Mouse (Mus musculus): ENCODE measurements around the gene Ptbp3. TPM values are rescaled to one million over a fixed set of nuclear protein-coding genes. Genes with fewer than 3 reads are reported as not detected.

Ptbp3 gene
- polyA plus RNA-seq, 1 experiment, result 13.6 TPM

GRCm38 (mm10) chr4:59546285-59547071 is 2.7 kb downstream of the Ptbp3 start:
- H3K27me3 ChIP-seq (ENCODE audit: control insufficient read depth, insufficient read depth, low read length), result no peaks in the 10 kb centered on the region
- H3K27ac ChIP-seq (ENCODE audit: control insufficient read depth, insufficient read depth, low read depth, low read length), result no peak overlapping the region
- H3K4me1 ChIP-seq (ENCODE audit: control insufficient read depth, insufficient read depth, low read length), result no peaks in the 10 kb centered on the region; the same call in 1 of the 2 replicates
- H3K36me3 ChIP-seq (ENCODE audit: control insufficient read depth, insufficient read depth, low read length), result no peaks in the 10 kb centered on the region
- TF ChIP-seq CTCF (IDR thresholded peaks at IDR 0.05; ENCODE audit: control insufficient read depth, insufficient read depth, insufficient replicate concordance, low read depth, low read length) (no peak), POLR2A (IDR thresholded peaks at IDR 0.05; ENCODE audit: control insufficient read depth, low read depth, low read length) (no peak)
- H3K4me3 ChIP-seq (ENCODE audit: control insufficient read depth, low read depth, low read length), result no peak overlapping the region

GRCm38 (mm10) chr4:59544654-59545053 is 4.5 kb downstream of the Ptbp3 start:
- no peaks in the 10 kb centered on the region for H3K36me3 ChIP-seq (ENCODE audit: control insufficient read depth, insufficient read depth, low read length)
- no peak overlapping the region for H3K4me3 ChIP-seq (ENCODE audit: control insufficient read depth, low read depth, low read length)
- no peaks in the 10 kb centered on the region; the same call in 1 of the 2 replicates for H3K4me1 ChIP-seq (ENCODE audit: control insufficient read depth, insufficient read depth, low read length)
- H3K27ac ChIP-seq (ENCODE audit: control insufficient read depth, insufficient read depth, low read depth, low read length), result no peak overlapping the region
- TF ChIP-seq CTCF (IDR thresholded peaks at IDR 0.05; ENCODE audit: control insufficient read depth, insufficient read depth, insufficient replicate concordance, low read depth, low read length) (no peak), POLR2A (IDR thresholded peaks at IDR 0.05; ENCODE audit: control insufficient read depth, low read depth, low read length) (no peak)
- H3K27me3 ChIP-seq (ENCODE audit: control insufficient read depth, insufficient read depth, low read length), result no peaks in the 10 kb centered on the region

GRCm38 (mm10) chr4:59543006-59543405 is 6.2 kb downstream of the Ptbp3 start:
- TF ChIP-seq CTCF (IDR thresholded peaks at IDR 0.05; ENCODE audit: control insufficient read depth, insufficient read depth, insufficient replicate concordance, low read depth, low read length) (no peak), POLR2A (IDR thresholded peaks at IDR 0.05; ENCODE audit: control insufficient read depth, low read depth, low read length) (no peak)

GRCm38 (mm10) chr4:59536281-59536680 is 12.9 kb downstream of the Ptbp3 start:
- TF ChIP-seq POLR2A (IDR thresholded peaks at IDR 0.05; ENCODE audit: control insufficient read depth, low read depth, low read length), result no peak
- no peak for TF ChIP-seq CTCF (IDR thresholded peaks at IDR 0.05; ENCODE audit: control insufficient read depth, insufficient read depth, insufficient replicate concordance, low read depth, low read length)
- Histone ChIP-seq H3K4me1 (ENCODE audit: control insufficient read depth, insufficient read depth, low read length) (no peaks in the 10 kb centered on the region), H3K4me3 (ENCODE audit: control insufficient read depth, low read depth, low read length) (no peak overlapping the region), H3K27me3 (ENCODE audit: control insufficient read depth, insufficient read depth, low read length) (no peaks in the 10 kb centered on the region), H3K36me3 (ENCODE audit: control insufficient read depth, insufficient read depth, low read length) (no peaks in the 10 kb centered on the region), H3K27ac (ENCODE audit: control insufficient read depth, insufficient read depth, low read depth, low read length) (no peak overlapping the region)

More at GRCm38 (mm10) chr4:59543006-59543405, 6.2 kb downstream of the Ptbp3 start:
- Histone ChIP-seq H3K27me3 (ENCODE audit: control insufficient read depth, insufficient read depth, low read length) (no peaks in the 10 kb centered on the region), H3K27ac (ENCODE audit: control insufficient read depth, insufficient read depth, low read depth, low read length) (no peak overlapping the region), H3K4me1 (ENCODE audit: control insufficient read depth, insufficient read depth, low read length) (no peaks in the 10 kb centered on the region; the same call in 1 of the 2 replicates), H3K36me3 (ENCODE audit: control insufficient read depth, insufficient read depth, low read length) (no peaks in the 10 kb centered on the region), H3K4me3 (ENCODE audit: control insufficient read depth, low read depth, low read length) (no peak overlapping the region)

GRCm38 (mm10) chr4:59535624-59536023 is 13.5 kb downstream of the Ptbp3 start:
- no peak overlapping the region for H3K4me3 ChIP-seq (ENCODE audit: control insufficient read depth, low read depth, low read length)
- no peaks in the 10 kb centered on the region for H3K36me3 ChIP-seq (ENCODE audit: control insufficient read depth, insufficient read depth, low read length)
- H3K27ac ChIP-seq (ENCODE audit: control insufficient read depth, insufficient read depth, low read depth, low read length), result no peak overlapping the region
- H3K4me1 ChIP-seq (ENCODE audit: control insufficient read depth, insufficient read depth, low read length), result no peaks in the 10 kb centered on the region
- no peaks in the 10 kb centered on the region for H3K27me3 ChIP-seq (ENCODE audit: control insufficient read depth, insufficient read depth, low read length)
- TF ChIP-seq POLR2A (IDR thresholded peaks at IDR 0.05; ENCODE audit: control insufficient read depth, low read depth, low read length) (no peak), CTCF (IDR thresholded peaks at IDR 0.05; ENCODE audit: control insufficient read depth, insufficient read depth, insufficient replicate concordance, low read depth, low read length) (no peak)

GRCm38 (mm10) chr4:59533268-59533667 is 15.9 kb downstream of the Ptbp3 start:
- Histone ChIP-seq H3K4me1 (ENCODE audit: control insufficient read depth, insufficient read depth, low read length) (no peaks in the 10 kb centered on the region), H3K27ac (ENCODE audit: control insufficient read depth, insufficient read depth, low read depth, low read length) (no peak overlapping the region), H3K4me3 (ENCODE audit: control insufficient read depth, low read depth, low read length) (no peak overlapping the region), H3K27me3 (ENCODE audit: control insufficient read depth, insufficient read depth, low read length) (no peaks in the 10 kb centered on the region), H3K36me3 (ENCODE audit: control insufficient read depth, insufficient read depth, low read length) (no peaks in the 10 kb centered on the region)
- no peak for TF ChIP-seq POLR2A (IDR thresholded peaks at IDR 0.05; ENCODE audit: control insufficient read depth, low read depth, low read length)
- TF ChIP-seq CTCF (IDR thresholded peaks at IDR 0.05; ENCODE audit: control insufficient read depth, insufficient read depth, insufficient replicate concordance, low read depth, low read length), result no peak

- TF ChIP-seq POLR2A (IDR thresholded peaks at IDR 0.05; ENCODE audit: control insufficient read depth, low read depth, low read length), result no peak
- TF ChIP-seq CTCF (IDR thresholded peaks at IDR 0.05; ENCODE audit: control insufficient read depth, insufficient read depth, insufficient replicate concordance, low read depth, low read length), result no peak
These were observed 18.0 kb downstream of the Ptbp3 start for GRCm38 (mm10) chr4:59531172-59531571.

More at GRCm38 (mm10) chr4:59531172-59531571, 18.0 kb downstream of the Ptbp3 start:
- H3K4me3 ChIP-seq (ENCODE audit: control insufficient read depth, low read depth, low read length), result no peak overlapping the region
- no peaks in the 10 kb centered on the region for H3K4me1 ChIP-seq (ENCODE audit: control insufficient read depth, insufficient read depth, low read length)
- H3K27ac ChIP-seq (ENCODE audit: control insufficient read depth, insufficient read depth, low read depth, low read length), result no peak overlapping the region
- H3K27me3 ChIP-seq (ENCODE audit: control insufficient read depth, insufficient read depth, low read length), result no peaks in the 10 kb centered on the region
- no peaks in the 10 kb centered on the region for H3K36me3 ChIP-seq (ENCODE audit: control insufficient read depth, insufficient read depth, low read length)
